Mouse (Mus musculus): ENCODE results near the gene Bicdl1.

GRCm38 (mm10) chr5:115671846-115672245 is 59.6 kb downstream of the Bicdl1 start:
- TF ChIP-seq CTCF (IDR thresholded peaks at IDR 0.05; ENCODE audit: borderline replicate concordance, control insufficient read depth, extremely low read depth, insufficient read depth, low read length, poor library complexity) (no peak), POLR2A (IDR thresholded peaks at IDR 0.05; ENCODE audit: control insufficient read depth, extremely low read depth, insufficient read depth, low read length, poor library complexity) (no peak)

Measured in thymus, adult 2 months (tissue).